Mouse (Mus musculus) G1E (cell line): ENCODE results near the gene 2210407C18Rik.

ENCODE experiments used
- CTCF ChIP-seq: IDR thresholded peaks from 2 replicates; pipeline ENCODE4 v1.5.1; 2012; ENCODE audit warnings: low read depth, low read length, inconsistent platforms, mixed read lengths
- GATA1 ChIP-seq: IDR thresholded peaks from 2 replicates; pipeline ENCODE4 v1.6.1; 2012; ENCODE audit warnings: borderline replicate concordance, low read length, inconsistent platforms, mixed read lengths
- POLR2AphosphoS5 ChIP-seq: IDR thresholded peaks from 2 replicates; pipeline ENCODE4 v1.6.1; 2012; ENCODE audit warnings: low read depth, low read length, inconsistent platforms; ENCODE audit not compliant: insufficient replicate concordance
- TAL1 ChIP-seq: conservative IDR thresholded peaks from 2 replicates; pipeline ENCODE4 v1.6.1; 2012; ENCODE audit warnings: low read depth, low read length, inconsistent platforms, mixed read lengths

- no peak for TF ChIP-seq CTCF
- TF ChIP-seq GATA1 = no peak
- TF ChIP-seq POLR2AphosphoS5 = no peak
- no peak for TF ChIP-seq TAL1
These were observed 14.5 kb upstream of the 2210407C18Rik start, which contains the start of gene Olfr323 for GRCm38 (mm10) chr11:58630401-58630800.
